17 mouse cellular contexts compared by ENCODE assay signal in the genomic region with DNA sequence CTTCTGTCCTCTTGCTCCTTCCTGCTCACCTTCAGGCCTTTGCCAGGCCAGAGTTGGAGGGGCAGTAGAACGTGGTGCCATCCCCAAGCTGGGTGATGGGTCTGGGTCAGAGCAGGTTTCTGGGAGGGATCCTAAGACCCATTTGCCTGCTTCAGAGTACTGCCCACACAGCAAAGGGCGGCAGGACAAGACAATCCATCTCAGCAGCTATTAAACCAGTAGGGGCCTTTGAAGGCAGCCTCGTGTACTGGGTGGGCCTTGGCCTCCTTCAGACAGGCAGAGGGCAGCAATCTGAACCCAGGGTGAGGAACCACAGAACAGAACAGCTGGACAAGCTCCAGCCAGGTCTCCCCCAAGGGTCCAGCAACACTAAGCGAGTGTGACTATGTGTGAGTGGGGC. TPM values are rescaled to one million over a fixed set of nuclear protein-coding genes. Genes with fewer than 3 reads are reported as not detected.
"Had no signal": no experiment of that assay in that cellular context is flagged by ENCODE, and none has a peak within 500 bp of the region (broad histone marks: within the 10 kb centered on the region; RNA-seq: fewer than 3 reads in every experiment).

No protein-coding gene starts in this region.

- ATAC-seq: lung, postnatal 0 days; midbrain, embryonic 13.5 days had no signal

- DNase-seq: lung, adult 2 months; right cerebral cortex, adult 18-20 months; right cerebral cortex, postnatal 25 days; thymus, postnatal 36 days had no signal

- H3K4me2 ChIP-seq: limb, embryonic 15.5 days; midbrain, embryonic 13.5 days; neural tube, embryonic 15.5 days had no signal

- H3K4me3 ChIP-seq: limb, embryonic 15.5 days; midbrain, embryonic 13.5 days; myocyte; neural tube, embryonic 15.5 days had no signal

- H3K9ac ChIP-seq: limb, embryonic 15.5 days; midbrain, embryonic 13.5 days; neural tube, embryonic 15.5 days had no signal

- H3K27ac ChIP-seq: limb, embryonic 15.5 days; midbrain, embryonic 13.5 days; neural tube, embryonic 15.5 days had no signal

- H3K9me3 ChIP-seq: limb, embryonic 15.5 days; midbrain, embryonic 13.5 days; neural tube, embryonic 15.5 days had no signal

RNA-seq across cellular contexts. Expression of a gene that starts 2.5 kb away (rescaled TPM):
- total RNA-seq: megakaryocyte progenitor cell, adult 5-6 weeks had no signal
- polyA plus RNA-seq: neural tube, embryonic 11.5 days had no signal

RNA-seq across cellular contexts. Expression of a gene that starts 6.4 kb away (rescaled TPM):
- polyA plus RNA-seq: limb, embryonic 15.5 days; midbrain, embryonic 13.5 days; neural tube, embryonic 11.5 days; neural tube, embryonic 15.5 days; small intestine, adult 2 months; stomach, embryonic 16.5 days had no signal

RNA-seq across cellular contexts. Expression of a gene that starts 58.6 kb away (rescaled TPM):
- total RNA-seq: layer of hippocampus, postnatal 14 days; left cerebral cortex, adult 18-20 months; left cerebral cortex, postnatal 25 days; megakaryocyte progenitor cell, adult 5-6 weeks had no signal
- polyA plus RNA-seq: limb, embryonic 11.5 days; midbrain, embryonic 13.5 days; neural tube, embryonic 11.5 days had no signal
